Mouse (Mus musculus) embryonic facial prominence, embryonic 14.5 days (tissue): Measurements from ENCODE around the gene Sgca. TPM values are rescaled to one million over a fixed set of nuclear protein-coding genes. Genes with fewer than 3 reads are reported as not detected.

Experiments
- ATAC-seq: fragments of 200-750 bp; cut with Nextera tagmentation; 2 replicates; pipeline ENCODE4 v1.8.0; 2017; ENCODE audit warnings: low read depth, moderate number of reproducible peaks, moderate TSS enrichment
- DNase-seq: peaks from one replicate; pipeline ENCODE4 v3.0.0-alpha.2; 2015; ENCODE audit warnings: low spot score
- H3K27ac ChIP-seq: fragments of 300-500 bp; sonication (generic); replicated peaks from 2 replicates; pipeline ENCODE4 v1.5.1; 2014; ENCODE audit warnings: low read depth, mild to moderate bottlenecking, low read length, moderate library complexity
- H3K27me3 ChIP-seq: fragments of 300-500 bp; sonication (generic); replicated peaks from 2 replicates; pipeline ENCODE4 v1.6.1; 2014; ENCODE audit warnings: low read length; ENCODE audit not compliant: control insufficient read depth, insufficient read depth
- H3K36me3 ChIP-seq: fragments of 300-500 bp; sonication (generic); 2 replicates; pipeline ENCODE4 v1.6.1; 2014; ENCODE audit warnings: low read length, mixed read lengths; ENCODE audit not compliant: control insufficient read depth, insufficient read depth
- H3K4me1 ChIP-seq: fragments of 300-500 bp; sonication (generic); 2 replicates; pipeline ENCODE4 v1.6.1; 2014; ENCODE audit warnings: antibody characterized with exemption, low read length; ENCODE audit not compliant: control insufficient read depth, insufficient read depth
- H3K4me2 ChIP-seq: fragments of 300-500 bp; sonication (generic); 2 replicates; pipeline ENCODE4 v1.6.1; 2014; ENCODE audit warnings: low read depth, mild to moderate bottlenecking, low read length, moderate library complexity, mixed read lengths
- H3K4me3 ChIP-seq: fragments of 300-500 bp; sonication (generic); 2 replicates; pipeline ENCODE4 v1.5.1; 2014; ENCODE audit warnings: low read depth, mild to moderate bottlenecking, low read length
- H3K9ac ChIP-seq: fragments of 300-500 bp; sonication (generic); 2 replicates; pipeline ENCODE4 v1.6.1; 2014; ENCODE audit warnings: low read depth, mild to moderate bottlenecking, low read length, moderate library complexity, mixed read lengths
- H3K9me3 ChIP-seq: fragments of 300-500 bp; sonication (generic); 2 replicates; pipeline ENCODE4 v1.6.1; 2016; ENCODE audit warnings: low read length; ENCODE audit not compliant: control insufficient read depth
- WGBS: fragments of 180-500 bp; shearing (Covaris S2); extraction: QIAGEN DNeasy Blood & Tissue Kit; methylation state at CpG from one replicate; pipeline ENCODE4 v1.1.7; 2014; 5-methylcytosine and 5-hydroxymethylcytosine counted together
- polyA plus RNA-seq: library from polyadenylated mRNA; unstranded; fragments of >200 nt; fragmentation: Nextera tagmentation; extraction: Ambion mirVana; gene quantifications from 2 replicates; pipeline ENCODE4 v1.2.1, GENCODE M21; 2014

Gene Sgca
- polyA plus RNA-seq, 1 experiment from 2014 or later: 18.6 TPM

- WGBS: 30% methylated on average over 4 of the region's 4 CpGs
- no peak overlapping the region for H3K9ac ChIP-seq
- ATAC-seq (no peak), DNase-seq (peak; percentile 6)
- H3K27me3 ChIP-seq: no peaks in the 10 kb centered on the region
- H3K36me3 ChIP-seq: no peaks in the 10 kb centered on the region
- no peak overlapping the region for H3K4me2 ChIP-seq
- peak overlapping the region; percentile 94 for H3K27ac ChIP-seq
- H3K4me1 ChIP-seq: peaks cover 59% of the 10 kb centered on the region
- H3K9me3 ChIP-seq: no peaks in the 10 kb centered on the region
- H3K4me3 ChIP-seq: no peak overlapping the region
These were observed 46.0 kb downstream of the Sgca start for GRCm38 (mm10) chr11:94930151-94930550.

DNA sequence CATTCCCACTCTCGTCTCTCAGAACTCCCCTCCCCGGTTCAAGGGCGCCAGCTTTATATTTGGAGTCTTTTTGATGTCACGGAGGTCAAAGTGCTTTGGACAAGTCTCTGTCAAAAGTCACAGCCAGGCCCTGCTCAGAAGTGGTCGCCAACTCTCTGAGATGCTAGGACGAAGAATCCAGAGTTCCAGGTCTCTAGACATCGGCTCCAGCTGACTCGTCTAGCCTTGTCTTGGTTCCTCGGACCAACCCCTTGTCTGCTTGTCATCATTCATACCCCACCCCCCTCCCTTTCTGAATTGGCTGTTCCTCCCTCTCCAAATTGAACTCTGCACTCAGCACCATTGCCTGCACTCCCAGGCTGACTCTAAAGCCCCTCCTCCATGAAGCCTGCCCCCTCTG lies 46.5 kb downstream of the Sgca start:
- H3K4me1 ChIP-seq: peaks cover 53% of the 10 kb centered on the region
- ATAC-seq (no peak), DNase-seq (peak; percentile 26)
- no peaks in the 10 kb centered on the region for H3K9me3 ChIP-seq
- no peak overlapping the region for H3K9ac ChIP-seq
- peak overlapping the region; percentile 39; the same call in 1 of the 2 replicates for H3K4me2 ChIP-seq
- WGBS: 27% methylated on average over 9 of the region's 9 CpGs
- H3K36me3 ChIP-seq: no peaks in the 10 kb centered on the region
- H3K4me3 ChIP-seq: no peak overlapping the region
- H3K27ac ChIP-seq: peak overlapping the region; percentile 94
- no peaks in the 10 kb centered on the region for H3K27me3 ChIP-seq

GRCm38 (mm10) chr11:94928820-94929219 lies 47.3 kb downstream of the Sgca start:
- H3K4me1 ChIP-seq: peaks cover 45% of the 10 kb centered on the region
- 7% methylated on average over 7 of the region's 13 CpGs for WGBS

DNA sequence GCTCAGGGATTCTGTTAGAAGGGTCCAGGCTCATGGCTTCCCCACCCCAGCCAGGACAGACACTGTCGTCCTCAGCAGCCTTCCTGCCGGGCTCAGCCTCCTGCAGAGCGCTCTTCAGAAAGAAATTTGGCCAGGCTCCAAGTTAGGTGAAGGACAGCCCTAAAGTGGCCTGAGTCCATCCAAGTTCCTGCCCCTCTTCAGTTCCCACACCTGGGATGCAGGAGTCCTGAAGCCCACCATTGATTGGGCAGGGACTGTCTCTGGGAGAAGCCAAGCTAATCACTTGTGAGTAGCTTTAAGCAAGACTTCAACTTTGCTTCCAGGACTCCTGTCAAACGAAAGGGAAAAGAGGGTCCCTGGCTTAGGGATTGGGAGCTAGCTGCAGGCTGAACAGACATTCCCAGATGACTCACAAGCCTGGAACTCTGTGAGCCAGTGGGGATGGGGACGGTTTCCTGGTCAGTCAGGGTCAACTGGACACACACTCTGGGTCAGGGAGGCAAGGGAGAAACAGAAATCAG lies 48.3 kb downstream of the Sgca start:
- 0 out of 2 replicates have a peak overlapping the region, but pooled peaks have one; percentile 39 for H3K4me2 ChIP-seq

More at GRCm38 (mm10) chr11:94928820-94929219, 47.3 kb downstream of the Sgca start:
- Histone ChIP-seq H3K27ac (peak overlapping the region; percentile 94), H3K9me3 (no peaks in the 10 kb centered on the region), H3K27me3 (no peaks in the 10 kb centered on the region), H3K4me3 (peak overlapping the region; percentile 10; the same call in 1 of the 2 replicates), H3K4me2 (peak overlapping the region; percentile 39), H3K36me3 (no peaks in the 10 kb centered on the region), H3K9ac (peak overlapping the region; percentile 47)
- ATAC-seq (peak; percentile 94), DNase-seq (peak; percentile 96)

DNA sequence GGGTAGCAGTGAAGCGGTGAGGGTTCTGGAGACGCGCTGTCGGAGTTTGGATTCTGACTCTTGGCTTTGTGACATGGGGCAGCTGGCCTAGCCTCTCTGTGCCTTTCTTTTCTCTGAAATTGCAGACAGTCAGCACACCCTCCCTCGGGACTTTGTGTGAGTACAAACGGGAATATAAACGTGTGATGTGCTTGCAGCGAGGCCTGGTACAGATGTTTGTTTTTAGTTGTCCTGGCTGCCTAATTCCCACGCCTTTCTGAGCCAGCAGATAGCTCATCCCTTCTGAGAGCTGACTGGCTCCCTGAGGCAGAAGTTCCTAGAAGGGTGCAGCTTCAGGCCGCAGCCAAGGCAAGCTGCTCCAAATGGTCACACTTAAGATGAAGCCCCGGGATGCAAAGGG lies 49.7 kb downstream of the Sgca start:
- Histone ChIP-seq H3K36me3 (no peaks in the 10 kb centered on the region), H3K27ac (0 out of 2 replicates have a peak overlapping the region, but pooled peaks have one; percentile 31), H3K4me1 (peaks cover 29% of the 10 kb centered on the region), H3K4me3 (no peak overlapping the region), H3K9me3 (no peaks in the 10 kb centered on the region), H3K4me2 (no peak overlapping the region), H3K9ac (no peak overlapping the region), H3K27me3 (no peaks in the 10 kb centered on the region)
- DNase-seq (peak; percentile 27), ATAC-seq (no peak)
- 58% methylated on average over 11 of the region's 11 CpGs for WGBS

More for the DNA sequence above, 48.3 kb downstream of the Sgca start:
- Histone ChIP-seq H3K36me3 (no peaks in the 10 kb centered on the region), H3K27me3 (no peaks in the 10 kb centered on the region), H3K4me3 (no peak overlapping the region), H3K4me1 (peaks cover 38% of the 10 kb centered on the region), H3K27ac (peak overlapping the region; percentile 94), H3K9ac (peak overlapping the region; percentile 5; the same call in 1 of the 2 replicates), H3K9me3 (no peaks in the 10 kb centered on the region)
- DNase-seq (peak; percentile 52), ATAC-seq (no peak)
- WGBS: 13% methylated on average over 5 of the region's 5 CpGs

DNA sequence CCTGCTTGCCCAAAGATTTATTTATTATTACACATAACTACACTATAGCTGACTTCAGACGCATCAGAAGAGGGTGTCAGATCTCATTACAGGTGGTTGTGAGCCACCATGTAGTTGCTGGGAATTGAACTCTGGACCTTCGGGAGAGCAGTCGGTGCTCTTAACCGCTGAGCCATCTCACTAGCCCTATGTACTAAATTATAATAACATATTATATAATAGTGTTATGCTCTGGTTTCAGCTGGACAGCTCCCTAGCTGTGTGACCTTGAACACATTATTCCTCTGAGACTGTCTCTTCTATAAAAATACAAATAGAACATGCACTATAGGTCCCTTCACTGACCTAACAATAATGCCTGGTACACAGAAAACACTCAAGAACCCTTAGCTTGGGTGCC lies 51.1 kb downstream of the Sgca start:
- Histone ChIP-seq H3K4me3 (no peak overlapping the region), H3K4me2 (no peak overlapping the region), H3K9ac (no peak overlapping the region), H3K4me1 (peaks cover 23% of the 10 kb centered on the region), H3K9me3 (no peaks in the 10 kb centered on the region), H3K27me3 (no peaks in the 10 kb centered on the region), H3K36me3 (no peaks in the 10 kb centered on the region), H3K27ac (no peak overlapping the region)
- 92% methylated on average over 4 of the region's 4 CpGs for WGBS
- DNase-seq: no peak
- no peak for ATAC-seq

- Histone ChIP-seq H3K4me3 (no peak overlapping the region), H3K9ac (no peak overlapping the region), H3K36me3 (no peaks in the 10 kb centered on the region), H3K4me2 (no peak overlapping the region), H3K27ac (no peak overlapping the region), H3K27me3 (no peaks in the 10 kb centered on the region), H3K9me3 (no peaks in the 10 kb centered on the region), H3K4me1 (peaks cover 18% of the 10 kb centered on the region; the same call in 1 of the 2 replicates)
- no peak for DNase-seq
- whole genome bisulfite sequencing: 29% methylated on average over 6 of the region's 6 CpGs
- no peak for ATAC-seq
These were observed 55.1 kb downstream of the Sgca start for GRCm38 (mm10) chr11:94920996-94921401.

- Histone ChIP-seq H3K4me3 (no peak overlapping the region), H3K4me2 (no peak overlapping the region), H3K9me3 (no peaks in the 10 kb centered on the region), H3K27ac (peak overlapping the region; percentile 62), H3K9ac (no peak overlapping the region), H3K27me3 (no peaks in the 10 kb centered on the region), H3K36me3 (no peaks in the 10 kb centered on the region), H3K4me1 (peaks cover 33% of the 10 kb centered on the region)
- 66% methylated on average over 6 of the region's 6 CpGs for WGBS
- DNase-seq (no peak), ATAC-seq (no peak)
These were observed 58.4 kb downstream of the Sgca start for GRCm38 (mm10) chr11:94917717-94918116.

DNA sequence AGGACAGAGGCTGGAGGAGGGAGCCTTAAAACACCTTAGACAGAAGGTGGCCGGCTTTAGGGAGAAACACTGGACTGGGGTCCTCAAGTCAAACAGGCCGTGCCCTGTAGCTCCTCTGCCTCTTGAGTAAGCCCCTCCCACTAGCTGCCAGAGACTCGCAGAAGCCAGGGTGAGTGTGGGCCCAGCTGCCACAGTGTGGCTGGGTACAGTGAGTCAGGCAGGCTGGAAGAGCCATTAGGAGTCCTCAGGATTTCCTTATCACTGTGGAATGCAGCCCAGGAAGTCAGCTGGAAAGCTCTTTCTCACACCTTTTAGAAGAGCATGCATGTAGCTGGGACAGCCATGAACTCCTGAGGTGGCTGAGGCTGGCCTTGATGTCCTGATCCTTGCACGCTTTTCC lies 59.6 kb downstream of the Sgca start:
- no peaks in the 10 kb centered on the region for H3K36me3 ChIP-seq
- peaks cover 33% of the 10 kb centered on the region for H3K4me1 ChIP-seq
- DNase-seq: peak; percentile 71
- H3K4me2 ChIP-seq: no peak overlapping the region
- WGBS: 37% methylated on average over 4 of the region's 4 CpGs
- H3K27me3 ChIP-seq: no peaks in the 10 kb centered on the region
- no peak overlapping the region for H3K4me3 ChIP-seq
- H3K27ac ChIP-seq: peak overlapping the region; percentile 62
- ATAC-seq: peak; percentile 61
- H3K9ac ChIP-seq: no peak overlapping the region
- H3K9me3 ChIP-seq: no peaks in the 10 kb centered on the region
